Mouse (Mus musculus): ENCODE data around the gene Mtrr.

The Mtrr gene

GRCm38 (mm10) chr13:68569589-68570336, 12.2 kb downstream of the Mtrr start:
- in situ Hi-C loops (cut with MboI, MseI) = loop anchor here (25.0 kb wide), 2 partner anchors 707 to 982 kb away; partner anchors contain the start of gene BC048507

- in situ Hi-C loops (cut with MboI, MseI) = loop anchor here (25.0 kb wide), 2 partner anchors 706 to 981 kb away; partner anchors contain the start of gene BC048507
Measured at GRCm38 (mm10) chr13:68568548-68568947, 13.4 kb downstream of the Mtrr start.

- in situ Hi-C loops (cut with MboI, MseI) = loop anchor here (25.0 kb wide), 2 partner anchors 706 to 981 kb away; partner anchors contain the start of gene BC048507
Measured at GRCm38 (mm10) chr13:68568110-68568509, 13.8 kb downstream of the Mtrr start.

GRCm38 (mm10) chr13:68553391-68553790, 28.6 kb downstream of the Mtrr start:
- in situ Hi-C loops (cut with MboI, MseI) = loop anchor here (5.0 to 25.0 kb wide), 5 partner anchors 181 to 966 kb away; partner anchors contain the start of gene BC048507

All from T-helper 1 cell (primary cell).